Mouse (Mus musculus): ENCODE data around the gene Dclre1b.

GRCm38 (mm10) chr3:103782844-103783609 lies 26.2 kb downstream of the Dclre1b start:
- TF ChIP-seq CTCF (IDR thresholded peaks at IDR 0.05; ENCODE audit: borderline replicate concordance, insufficient read depth, low read depth, low read length), result no peak
- TF ChIP-seq POLR2A (IDR thresholded peaks at IDR 0.05; ENCODE audit: borderline replicate concordance, insufficient read depth, low read length), result no peak

Data from cerebellum, adult 2 months (tissue).